Mouse (Mus musculus) layer of hippocampus, adult 8-10 months (tissue): ENCODE data around the gene Sf3b6. TPM values are rescaled to one million over a fixed set of nuclear protein-coding genes. Genes with fewer than 3 reads are reported as not detected.

Experiments
- DNase-seq, 2 experiments: peaks; one replicate each; pipeline ENCODE4 v3.0.0; 2022; ENCODE audit warnings: low spot score in 2 of 2
- total RNA-seq, 4 experiments: library from RNA; stranded (reverse); gene quantifications; 2 replicates each; pipeline ENCODE4 v1.2.4; 2022

Gene Sf3b6
- total RNA-seq, 4 experiments from 2014 or later: 87.5 to 98.6 (median 93.4) TPM

DNA sequence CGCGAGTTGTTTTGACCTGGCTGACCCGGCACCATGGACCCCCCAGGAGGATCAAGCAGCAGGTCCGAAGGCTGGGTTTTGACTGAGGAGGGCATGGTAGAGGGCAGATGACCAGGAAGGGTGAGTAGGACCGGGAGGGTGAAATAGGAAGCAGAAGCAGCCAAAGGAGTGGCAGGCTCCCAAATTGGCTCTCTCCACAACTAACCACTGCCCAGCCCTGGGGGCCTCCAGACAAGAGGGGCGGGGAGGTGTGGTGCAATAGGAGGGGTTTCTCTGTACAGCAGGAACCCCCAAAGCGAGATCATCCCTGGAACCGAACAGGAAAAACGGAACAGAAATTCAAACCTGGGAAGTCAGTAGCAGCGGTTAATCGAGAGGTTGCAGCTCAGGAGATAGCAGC lies 23.4 kb downstream of the Sf3b6 start:
- no peak for DNase-seq

DNA sequence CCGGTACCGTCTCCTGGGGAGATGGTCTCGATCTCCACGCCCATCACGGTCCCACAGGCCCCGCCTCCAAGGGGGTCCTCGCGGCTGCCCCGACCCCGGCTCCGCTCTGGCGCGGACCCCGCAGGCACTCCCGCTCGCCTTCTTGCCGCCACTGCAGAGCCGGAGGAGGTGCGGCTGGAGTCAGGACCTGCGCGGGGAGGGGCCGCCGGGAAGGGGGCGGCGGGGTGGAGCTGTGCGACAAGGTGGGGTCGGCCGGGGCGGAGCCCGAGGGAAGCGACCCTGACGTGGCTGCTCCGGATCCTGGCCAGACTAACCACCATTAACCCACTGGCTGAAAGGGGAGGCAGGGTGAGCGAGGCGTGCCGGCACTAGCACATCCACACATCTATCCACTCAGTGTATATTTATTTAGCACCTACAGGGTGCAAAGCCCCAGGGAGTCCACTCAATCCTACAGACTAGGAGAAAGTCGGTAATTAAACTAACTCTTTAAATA lies 24.1 kb downstream of the Sf3b6 start, which contains the start of gene Fkbp1b:
TSS of gene Fkbp1b (minus strand) at position 200 of the 496 bp plus-strand sequence.
- DNase-seq: peak in 1 of 2 experiments; percentile 29

DNA sequence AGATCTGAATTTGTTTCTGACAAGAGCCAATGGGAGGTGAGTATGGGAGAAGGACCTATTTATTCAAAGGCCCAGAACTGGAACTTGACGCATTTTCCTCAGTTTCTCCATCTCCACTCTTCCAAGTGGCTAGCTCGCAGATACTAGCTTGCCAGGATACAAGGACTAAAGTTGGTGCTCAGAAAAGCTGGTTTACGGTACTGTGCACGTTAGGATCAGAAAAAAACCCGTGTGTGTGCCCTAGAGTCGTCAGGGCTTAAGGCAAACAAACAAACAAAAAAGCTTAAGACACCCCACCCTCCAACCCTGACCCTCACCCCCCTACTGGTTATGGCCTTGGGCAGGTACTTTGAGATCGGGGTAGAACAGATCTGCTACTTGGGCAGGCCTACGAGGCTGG lies 25.1 kb downstream of the Sf3b6 start:
- no peak for DNase-seq

DNA sequence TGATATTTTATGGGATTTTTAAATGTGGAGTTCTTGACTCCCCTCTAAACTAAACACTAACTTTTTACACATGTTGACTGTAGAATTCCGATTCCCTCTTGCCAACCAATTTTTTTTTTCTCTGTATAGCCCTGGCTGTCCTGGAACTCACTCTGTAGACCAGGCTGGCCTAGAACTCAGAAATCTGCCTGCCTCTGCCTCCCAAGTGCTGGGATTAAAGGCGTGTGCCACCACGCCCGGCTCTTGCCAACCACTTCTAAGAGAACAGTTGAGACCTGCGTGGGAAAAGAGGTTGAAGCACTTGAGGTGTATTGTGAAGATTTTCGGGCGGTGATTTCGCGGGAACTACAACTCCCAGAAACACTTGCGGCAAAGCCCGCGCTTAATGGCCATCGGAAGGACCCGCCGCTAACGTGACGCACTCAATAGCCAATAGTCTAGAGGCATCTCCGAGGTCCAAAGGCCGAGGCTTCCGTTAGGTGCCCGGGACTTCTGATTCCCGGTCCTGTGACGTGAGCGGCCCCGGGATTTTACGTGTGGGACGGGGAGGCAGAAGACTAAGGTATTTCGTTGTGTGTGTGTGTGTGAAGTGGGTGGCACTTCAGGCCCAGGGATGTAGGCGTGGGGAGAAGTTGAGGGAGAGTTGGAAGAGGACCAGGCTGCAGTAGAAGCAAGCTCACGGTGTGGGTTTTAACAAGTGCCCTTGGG lies 25.7 kb downstream of the Sf3b6 start, which contains the start of gene Wdcp:
TSS of gene Wdcp (plus strand) at position 414 of the 708 bp plus-strand sequence.
- peak; percentile 92 to 94 for DNase-seq

DNA sequence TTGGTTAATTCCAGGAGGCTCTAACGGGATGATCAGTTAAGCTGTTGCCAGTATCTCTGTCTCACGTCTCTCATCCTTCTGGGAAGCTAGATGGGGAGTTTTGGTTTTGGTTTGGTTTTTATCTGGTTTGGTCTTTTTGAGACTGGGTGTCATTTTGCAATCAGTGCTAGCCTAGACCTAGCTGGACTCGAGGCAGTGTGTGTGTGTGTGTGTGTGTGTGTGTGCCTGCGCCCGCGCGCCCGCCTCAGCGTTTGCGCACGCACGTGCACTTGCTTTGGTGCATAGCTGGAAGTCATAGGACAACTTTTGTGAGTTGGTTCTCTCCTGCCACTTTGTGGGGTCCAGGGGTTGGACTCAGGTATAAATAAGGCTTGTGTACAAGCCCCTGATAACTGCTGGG lies 26.4 kb downstream of the Sf3b6 start:
- no peak for DNase-seq

DNA sequence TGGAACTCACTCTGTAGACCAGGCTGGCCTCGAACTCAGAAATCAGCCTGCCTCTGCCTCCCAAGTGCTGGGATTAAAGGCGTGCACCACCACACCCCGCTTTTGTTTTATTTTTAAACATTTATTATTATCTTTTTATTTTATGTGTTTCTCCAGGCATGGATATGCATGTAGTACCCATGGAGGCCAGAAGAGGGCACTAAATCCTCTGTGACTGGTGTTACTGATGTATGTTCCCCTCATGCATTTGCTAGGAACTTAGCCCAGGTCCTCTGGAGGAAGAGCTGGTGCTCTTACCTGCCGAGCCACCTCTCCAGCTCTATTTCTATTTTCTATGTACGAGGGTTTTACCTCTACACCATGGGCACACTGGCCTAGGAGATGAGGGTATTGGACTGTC lies 38.8 kb downstream of the Sf3b6 start:
- no peak for DNase-seq

DNA sequence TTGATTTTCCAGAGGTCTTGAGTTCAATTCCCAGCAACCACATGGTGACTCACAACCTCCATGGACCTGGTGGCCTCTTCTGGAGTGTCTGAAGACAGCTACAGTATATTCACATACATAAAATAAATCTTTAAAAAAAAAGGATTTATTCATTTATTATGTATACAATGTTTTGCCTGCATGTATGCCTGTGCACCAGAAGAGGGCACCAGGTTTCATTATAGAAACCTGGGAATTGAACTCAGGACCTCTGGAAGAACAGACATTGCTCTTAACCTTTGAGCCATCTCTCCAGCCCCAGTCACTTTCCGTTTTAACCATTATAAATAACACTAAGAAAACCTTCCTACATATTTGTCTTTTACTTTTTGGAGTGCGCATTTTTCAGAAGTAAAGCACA lies 39.5 kb downstream of the Sf3b6 start:
- DNase-seq: no peak

DNA sequence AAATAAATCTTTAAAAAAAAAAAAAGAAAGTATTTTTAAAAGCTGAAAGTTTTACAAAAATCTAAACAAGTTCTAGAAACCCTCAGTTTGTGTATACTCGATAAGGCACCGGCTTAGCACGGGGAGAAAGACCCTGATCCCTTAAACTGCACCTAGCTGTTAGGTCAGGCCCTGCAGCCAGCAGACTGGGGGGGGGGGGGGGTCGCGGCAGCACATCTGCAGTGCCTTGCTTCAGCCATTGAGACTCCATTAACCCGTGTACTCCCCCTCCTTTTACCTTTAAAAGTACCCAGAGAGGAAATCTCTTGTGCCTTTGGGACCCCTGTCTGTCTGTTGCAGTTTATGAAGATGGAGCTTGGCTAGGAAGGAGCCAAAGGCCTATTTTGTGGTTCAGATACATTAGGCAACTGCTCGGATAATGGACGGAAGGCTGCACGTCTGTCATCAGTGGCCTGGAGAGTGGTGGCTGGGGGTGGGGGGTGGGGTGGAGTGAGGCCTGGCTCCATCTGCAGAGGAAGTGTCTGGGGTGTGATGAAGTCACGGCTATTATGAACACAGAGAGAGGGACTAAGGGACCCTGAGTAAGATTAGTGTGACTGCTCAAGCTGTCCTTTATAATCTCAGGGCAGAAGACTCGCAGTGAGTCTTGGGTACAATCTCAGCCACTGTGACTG lies 42.0 kb downstream of the Sf3b6 start:
- DNase-seq: no peak

DNA sequence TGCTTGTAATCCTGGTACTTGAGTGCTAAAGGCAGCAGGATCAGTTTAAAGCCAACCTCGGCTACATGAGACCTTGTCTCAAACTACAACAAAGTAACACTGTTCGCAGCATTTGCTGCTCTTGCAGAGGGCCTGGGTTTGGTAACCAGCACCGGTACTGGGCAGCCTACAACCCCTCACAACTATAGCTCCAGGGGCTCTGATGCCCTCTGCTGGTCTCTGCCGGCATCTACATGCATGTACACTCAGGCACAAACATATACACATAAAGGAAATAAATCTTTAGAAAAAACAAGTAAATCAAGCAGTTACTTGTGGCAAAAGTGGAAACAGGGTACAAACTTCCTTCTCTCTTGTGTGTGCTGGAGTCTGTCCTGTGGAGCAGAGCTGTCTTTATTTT lies 45.3 kb downstream of the Sf3b6 start:
- DNase-seq: no peak

DNA sequence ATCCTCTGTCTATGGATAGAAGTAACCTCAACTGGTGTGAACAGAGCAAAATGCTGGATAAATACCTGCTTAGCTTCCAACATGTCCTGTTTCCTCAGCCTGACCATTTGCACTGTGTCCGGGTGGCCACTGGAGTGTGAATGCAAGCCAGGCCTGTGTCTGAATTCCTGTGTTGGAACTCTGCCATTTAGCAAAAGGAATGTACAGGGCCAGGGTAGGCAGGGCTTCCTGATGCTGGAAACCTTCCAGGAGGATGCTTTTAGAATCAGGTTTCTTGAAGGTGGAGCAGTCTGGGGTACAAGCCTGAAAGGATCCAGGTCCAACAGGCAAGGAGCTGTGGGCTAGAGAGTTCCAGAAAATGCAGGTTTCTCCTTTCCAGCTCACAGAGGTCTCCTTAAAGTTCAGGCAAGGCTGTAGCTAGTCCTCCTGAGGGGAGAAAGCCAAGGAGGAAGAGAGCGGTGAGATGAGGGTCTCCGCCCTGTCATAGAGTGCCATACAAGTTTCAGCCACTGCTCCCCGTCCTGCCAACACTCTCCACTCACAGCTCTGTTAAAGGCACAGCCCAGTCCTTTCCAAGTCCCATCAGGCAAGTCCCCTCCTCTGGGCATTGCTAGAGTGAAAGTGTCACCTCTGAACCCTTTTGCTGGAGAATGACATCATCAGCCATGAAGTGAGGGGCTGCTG lies 46.5 kb downstream of the Sf3b6 start:
- no peak for DNase-seq

DNA sequence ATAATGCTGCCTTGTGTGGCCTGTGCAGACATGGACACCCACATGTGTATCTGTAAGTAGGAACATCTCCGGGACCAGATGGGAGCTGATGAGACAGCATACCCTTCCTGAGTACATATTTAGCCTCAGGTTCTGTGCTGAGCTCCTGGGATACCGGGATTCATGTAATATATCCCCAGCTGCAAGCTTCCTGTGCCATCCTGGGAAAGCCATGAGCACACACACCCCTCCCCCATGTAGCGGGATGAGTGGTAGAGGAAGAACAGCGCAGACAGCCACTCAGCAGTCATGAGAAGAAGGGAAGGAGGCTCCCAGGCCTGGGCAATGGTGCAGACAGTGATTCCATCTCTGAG lies 47.0 kb downstream of the Sf3b6 start:
- DNase-seq: peak in 1 of 2 experiments; percentile 38

DNA sequence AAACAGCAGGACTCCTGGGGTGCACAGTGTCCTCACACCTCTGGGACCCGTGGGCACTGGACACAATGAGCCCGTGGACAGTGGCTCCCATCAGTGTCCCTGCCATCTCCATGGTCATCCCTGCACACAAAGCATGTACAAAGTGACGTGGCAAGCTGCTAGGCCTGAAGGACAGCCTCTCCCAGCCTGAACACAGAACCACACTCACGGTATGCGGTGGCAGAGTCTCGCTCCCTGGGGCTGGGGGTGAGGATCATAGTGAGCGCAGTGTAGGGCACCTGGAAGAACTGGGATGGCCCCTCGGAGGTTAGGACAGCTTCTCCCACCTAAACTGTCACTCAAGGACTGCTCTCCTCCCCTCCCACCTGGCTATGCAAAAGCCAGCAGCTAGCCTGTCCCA lies 51.6 kb downstream of the Sf3b6 start:
- no peak for DNase-seq

DNA sequence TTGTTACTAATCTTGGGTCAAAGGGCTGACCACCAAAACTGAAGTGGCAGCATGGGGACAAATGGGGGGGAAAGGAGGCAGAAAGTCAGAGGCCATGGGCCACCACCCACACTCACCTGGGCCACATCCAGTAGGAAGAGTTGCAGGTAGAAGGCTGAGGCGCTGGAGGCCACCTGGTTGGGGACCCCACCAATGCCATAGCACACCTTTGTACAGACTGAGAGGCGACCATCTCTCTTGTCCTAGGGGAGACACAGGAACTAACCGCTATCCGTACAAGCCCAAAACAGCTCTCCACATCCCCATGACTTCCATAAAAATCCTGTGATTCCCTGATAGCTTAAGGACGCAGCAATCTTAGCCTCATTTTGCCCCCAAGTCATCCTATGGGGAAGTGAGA lies 53.9 kb downstream of the Sf3b6 start:
- no peak for DNase-seq

DNA sequence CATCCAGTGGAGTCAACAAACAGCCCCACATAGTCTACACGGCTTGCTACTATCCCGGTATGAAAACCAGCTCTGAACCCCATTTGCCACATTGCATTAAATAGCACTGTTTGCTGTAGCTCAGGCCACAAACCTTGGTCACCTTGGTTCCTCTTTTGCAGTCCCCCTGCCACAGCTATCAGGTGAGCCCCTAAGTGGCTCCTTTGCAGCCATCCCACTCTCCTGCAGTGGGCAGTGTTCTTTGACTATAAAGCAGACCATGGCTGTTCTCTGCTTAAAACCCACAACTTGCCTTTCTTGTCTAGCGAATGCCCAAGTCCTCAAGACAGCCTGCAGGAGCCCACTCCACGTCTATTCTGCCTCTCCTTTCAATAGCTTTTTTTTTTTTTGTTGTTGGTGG lies 54.9 kb downstream of the Sf3b6 start:
- DNase-seq: no peak

DNA sequence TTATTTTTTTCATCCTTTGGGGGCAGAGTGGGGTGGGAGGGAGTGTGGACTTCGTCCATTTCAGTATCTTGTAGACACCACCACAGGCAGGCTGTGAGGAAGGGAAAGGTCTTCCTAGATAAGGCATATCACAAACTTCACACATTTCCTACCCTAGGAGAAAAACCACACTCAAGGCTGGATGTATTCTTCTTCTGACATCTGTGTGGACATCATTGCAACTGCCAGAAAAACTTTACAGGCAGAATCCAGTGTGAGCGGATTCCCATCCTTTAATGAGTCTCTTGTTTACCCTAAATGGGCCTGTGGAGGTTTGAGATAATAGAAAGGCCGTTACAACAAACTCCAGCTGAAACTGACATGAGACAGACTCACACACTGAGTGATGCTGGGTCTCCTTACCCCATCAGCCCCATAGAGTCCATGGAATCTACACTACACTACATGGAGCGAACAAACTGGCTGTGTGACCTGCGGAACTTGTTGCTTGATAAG lies 55.7 kb downstream of the Sf3b6 start:
- DNase-seq: no peak

DNA sequence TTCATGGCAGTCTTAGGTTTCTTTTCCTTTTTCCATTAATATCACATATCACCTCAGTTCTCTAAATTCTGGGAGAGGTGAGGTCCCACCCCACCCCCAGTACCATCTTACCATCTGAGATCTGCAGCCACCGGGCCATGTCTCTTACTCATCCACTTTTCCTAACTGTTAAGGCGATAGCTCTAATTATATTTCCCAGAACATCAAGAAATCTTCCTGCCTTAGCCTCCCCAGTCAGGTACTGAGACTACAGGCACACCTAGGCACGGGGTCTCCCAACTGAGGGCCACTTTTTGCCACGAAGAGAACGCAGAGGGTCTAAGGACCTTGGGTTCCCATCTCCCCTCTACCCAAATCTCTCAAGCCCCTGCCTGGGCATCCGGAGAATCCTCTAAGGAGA lies 56.2 kb downstream of the Sf3b6 start:
- no peak for DNase-seq

DNA sequence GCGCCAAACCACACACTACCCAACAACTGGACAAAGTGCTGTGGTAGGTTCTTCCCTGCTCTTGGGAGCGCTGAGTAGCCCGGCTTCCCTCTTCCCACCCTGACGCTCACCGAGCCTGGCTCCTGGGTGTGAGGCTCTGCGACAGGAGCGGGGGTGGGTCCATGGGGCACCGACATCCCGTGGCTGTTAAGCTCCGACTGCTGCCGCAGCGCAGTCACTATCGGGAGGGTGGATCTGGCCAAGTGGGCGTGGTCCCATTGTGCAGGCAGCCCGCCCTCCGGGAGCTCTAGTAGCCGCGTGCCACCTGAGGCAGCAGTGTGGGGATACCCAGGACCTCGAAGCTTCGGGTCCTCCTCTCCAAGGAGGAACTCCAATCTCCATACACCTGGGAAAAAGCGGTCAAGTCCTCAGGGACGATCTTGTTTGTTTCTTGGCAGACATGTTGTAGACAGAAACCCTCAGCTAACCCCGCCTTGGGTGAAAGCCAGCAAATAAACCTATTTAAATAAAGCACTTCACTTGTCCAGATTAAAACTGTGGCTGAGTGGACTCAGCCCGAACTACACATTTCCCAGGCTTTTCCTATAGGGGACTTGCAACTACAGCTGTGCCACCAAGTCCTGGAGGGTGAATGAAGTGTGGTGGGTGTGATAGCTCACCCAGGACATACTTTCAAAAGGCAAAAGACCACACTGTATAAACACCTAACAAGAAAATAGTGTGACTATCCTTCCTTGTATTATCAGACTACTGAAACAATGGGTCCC lies 57.0 kb downstream of the Sf3b6 start, which contains the start of gene Mfsd2b:
TSS of gene Mfsd2b (minus strand) at position 199 of the 767 bp plus-strand sequence.
- DNase-seq: no peak

DNA sequence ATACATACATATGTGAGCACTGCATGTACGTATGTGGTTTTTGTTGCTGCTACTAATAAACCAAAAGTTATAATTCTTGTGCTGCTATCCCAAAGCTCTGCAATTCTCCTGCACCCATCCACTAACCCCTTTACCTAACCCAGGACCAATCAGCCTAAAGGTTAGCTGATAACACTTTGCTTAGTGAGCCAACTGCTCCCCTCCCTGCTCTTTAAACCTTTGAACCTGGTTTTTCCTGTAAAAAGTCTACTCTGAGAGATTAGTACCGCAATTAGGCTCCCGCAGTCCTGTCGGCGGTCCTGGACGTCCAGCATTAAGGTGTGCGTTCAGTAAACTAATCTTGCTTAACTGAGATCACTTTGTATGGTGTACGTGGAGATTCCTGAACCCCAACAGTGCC lies 58.3 kb downstream of the Sf3b6 start:
- no peak for DNase-seq
